Mouse (Mus musculus): ENCODE results near the gene Mdk.

The Mdk gene

GRCm38 (mm10) chr2:91932160-91932711 lies at the start of gene Mdk:
Gene Mdk (minus strand): TSS chr2:91932297.
- in situ Hi-C loops (cut with MboI, MseI), result no loop called here

DNA sequence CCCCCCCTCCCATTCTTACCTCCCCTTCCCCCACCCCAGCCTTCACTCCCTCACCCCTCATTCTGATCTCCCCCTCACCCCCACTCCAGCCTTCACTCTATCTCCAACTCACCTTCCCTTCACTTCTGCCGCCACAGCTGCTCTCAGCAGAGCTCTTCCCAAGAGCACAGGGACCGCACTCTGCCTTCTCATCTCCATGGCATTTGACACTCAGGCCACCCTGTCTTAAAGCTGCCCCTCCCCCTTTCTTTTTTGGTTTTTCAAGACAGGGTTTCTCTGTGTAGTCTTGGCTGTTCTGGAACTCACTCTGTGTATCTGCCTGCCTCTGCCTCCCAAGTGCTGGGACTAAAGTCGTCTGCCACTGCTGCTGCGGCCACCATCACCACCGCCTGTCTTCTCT lies 48.7 kb upstream of the Mdk start:
- in situ Hi-C loops (cut with MboI, MseI), result no loop called here

- in situ Hi-C loops (cut with MboI, MseI), result no loop called here
Observed at GRCm38 (mm10) chr2:91980245-91980644, 48.1 kb upstream of the Mdk start.

DNA sequence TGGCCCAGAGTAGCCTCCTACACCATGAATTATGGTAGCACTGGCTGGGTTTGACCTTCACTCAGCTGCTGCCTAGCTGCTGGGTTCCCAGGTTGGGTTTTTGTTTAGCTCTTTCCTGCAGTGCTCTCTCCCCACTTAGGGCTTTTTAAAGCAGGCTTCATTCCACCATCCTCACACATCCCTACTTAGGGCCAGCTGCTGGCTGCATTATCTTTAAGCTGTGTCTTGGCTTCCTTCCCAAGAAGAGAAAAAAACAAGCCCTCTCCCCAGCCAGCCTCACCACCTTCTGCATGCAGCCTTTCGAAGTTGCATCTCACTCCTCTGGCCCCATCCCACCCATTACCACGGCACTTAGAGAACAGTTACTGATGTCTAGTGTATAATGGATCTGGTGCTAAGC lies 46.5 kb upstream of the Mdk start:
- in situ Hi-C loops (cut with MboI, MseI), result no loop called here

GRCm38 (mm10) chr2:91977960-91978359 lies 45.9 kb upstream of the Mdk start:
- in situ Hi-C loops (cut with MboI, MseI), result no loop called here

- in situ Hi-C loops (cut with MboI, MseI), result no loop called here
Observed at GRCm38 (mm10) chr2:91975581-91976541, 43.8 kb upstream of the Mdk start, which contains the start of gene Dgkz. Gene Dgkz (minus strand): TSS chr2:91975864.

- in situ Hi-C loops (cut with MboI, MseI), result loop anchor here (25.0 kb wide), 2 partner anchors 1436 to 1464 kb away; no protein-coding TSS in a partner anchor
Observed at GRCm38 (mm10) chr2:91973416-91974135, 41.5 kb upstream of the Mdk start.

DNA sequence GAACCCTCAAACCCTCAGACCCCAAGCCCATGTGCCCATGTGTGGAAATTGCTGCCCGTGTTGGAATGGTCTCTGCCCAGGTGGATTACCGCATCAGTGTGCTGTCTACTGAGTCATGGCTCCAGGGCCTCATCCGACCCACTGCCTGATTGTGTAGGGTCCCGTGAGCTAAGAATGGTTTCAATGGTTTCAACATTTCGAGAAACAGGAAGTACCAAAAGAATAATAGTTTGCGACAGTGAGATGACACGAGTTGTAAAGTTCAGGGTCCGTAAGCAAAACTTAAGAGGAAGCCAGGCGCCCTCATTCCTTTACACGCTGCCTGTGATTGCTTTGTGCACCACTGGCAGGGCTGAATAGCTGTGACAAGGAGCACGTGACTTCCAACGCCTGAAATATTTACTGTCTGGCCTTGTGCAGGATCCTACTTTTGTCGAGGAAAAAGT lies 40.0 kb upstream of the Mdk start:
- in situ Hi-C loops (cut with MboI, MseI), result loop anchor here (25.0 kb wide), 2 partner anchors 1435 to 1465 kb away; no protein-coding TSS in a partner anchor

DNA sequence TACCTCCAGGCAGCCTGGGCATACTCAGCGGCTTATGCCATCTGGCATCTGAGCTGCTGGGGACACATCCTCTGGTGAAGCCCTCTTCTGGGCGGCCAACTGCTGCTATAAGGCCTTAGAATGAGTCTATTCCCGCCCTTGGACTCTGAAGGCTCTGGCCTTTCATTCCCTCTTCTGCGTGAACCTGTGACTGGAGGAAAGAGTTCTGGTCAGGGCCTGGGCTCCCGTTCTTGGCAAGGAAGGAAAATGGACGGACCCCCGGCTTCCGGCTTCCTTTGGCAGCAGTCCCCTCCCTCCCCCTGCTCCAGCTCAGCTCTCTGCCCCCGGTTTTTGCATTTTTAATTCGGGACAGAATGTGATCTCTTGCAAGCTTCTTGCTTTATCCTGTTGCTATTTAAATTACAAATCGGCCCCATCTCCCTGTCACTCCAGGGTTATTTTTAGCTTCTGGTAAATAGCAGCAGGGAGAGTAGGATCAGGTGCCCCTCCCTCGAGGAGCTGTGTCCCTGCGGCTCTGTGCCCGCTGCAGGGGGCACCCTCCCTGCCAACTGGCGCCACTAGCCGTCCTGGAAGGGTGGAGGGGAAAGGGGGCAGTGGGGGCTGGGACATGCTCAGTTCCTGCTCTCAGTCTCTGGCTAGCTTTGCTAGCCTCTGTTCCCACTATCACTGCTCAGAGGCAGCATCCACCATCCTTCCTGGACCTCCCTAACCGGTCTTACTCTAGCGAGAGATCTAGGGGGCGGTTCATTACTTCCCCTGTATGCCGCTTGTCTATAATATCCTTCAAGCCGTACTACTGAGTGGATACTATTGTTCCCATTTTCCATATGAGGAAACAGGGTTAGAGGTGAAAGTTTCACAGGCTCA lies 39.4 kb upstream of the Mdk start:
- in situ Hi-C loops (cut with MboI, MseI), result loop anchor here (25.0 kb wide), 2 partner anchors 1434 to 1466 kb away; no protein-coding TSS in a partner anchor

- in situ Hi-C loops (cut with MboI, MseI), result loop anchor here (25.0 kb wide), 2 partner anchors 1431 to 1469 kb away; no protein-coding TSS in a partner anchor
Observed at GRCm38 (mm10) chr2:91967962-91968361, 35.9 kb upstream of the Mdk start.

- in situ Hi-C loops (cut with MboI, MseI), result loop anchor here (25.0 kb wide), 2 partner anchors 1429 to 1471 kb away; no protein-coding TSS in a partner anchor
Observed at GRCm38 (mm10) chr2:91966367-91966766, 34.3 kb upstream of the Mdk start.

GRCm38 (mm10) chr2:91965417-91965816 lies 33.3 kb upstream of the Mdk start:
- in situ Hi-C loops (cut with MboI, MseI), result loop anchor here (25.0 kb wide), 2 partner anchors 1428 to 1472 kb away; no protein-coding TSS in a partner anchor

GRCm38 (mm10) chr2:91964610-91965204 lies 32.6 kb upstream of the Mdk start:
- in situ Hi-C loops (cut with MboI, MseI), result loop anchor here (25.0 kb wide), 2 partner anchors 1427 to 1473 kb away; no protein-coding TSS in a partner anchor

DNA sequence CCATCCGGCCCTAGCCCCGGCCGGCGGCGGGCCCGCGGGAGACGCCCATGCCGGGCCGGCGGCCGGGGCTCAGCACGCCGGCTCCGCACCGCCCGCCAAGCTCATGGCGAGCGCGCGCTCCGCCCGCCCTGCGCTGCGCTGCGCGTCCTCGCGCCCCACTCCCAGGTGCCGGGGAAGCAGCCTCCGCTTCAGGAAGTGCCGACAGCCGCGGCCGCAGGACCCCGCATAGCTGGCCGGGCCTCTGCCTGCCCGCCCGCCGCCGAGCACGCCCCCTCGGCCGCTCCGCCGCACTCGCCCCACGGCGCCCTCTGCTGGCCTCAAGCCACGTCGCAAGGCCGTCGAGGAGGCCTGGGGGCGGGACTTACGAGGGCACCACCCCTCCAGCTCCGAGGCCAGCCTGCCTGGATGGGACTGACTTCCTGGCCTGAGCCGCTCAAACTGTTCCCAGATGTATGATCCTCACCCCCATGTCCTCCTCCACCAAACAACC lies 31.4 kb upstream of the Mdk start:
- in situ Hi-C loops (cut with MboI, MseI), result loop anchor here (25.0 kb wide), 2 partner anchors 1426 to 1474 kb away; no protein-coding TSS in a partner anchor

GRCm38 (mm10) chr2:91962864-91963401 lies 30.8 kb upstream of the Mdk start:
- in situ Hi-C loops (cut with MboI, MseI), result loop anchor here (25.0 kb wide), 2 partner anchors 1426 to 1474 kb away; no protein-coding TSS in a partner anchor

DNA sequence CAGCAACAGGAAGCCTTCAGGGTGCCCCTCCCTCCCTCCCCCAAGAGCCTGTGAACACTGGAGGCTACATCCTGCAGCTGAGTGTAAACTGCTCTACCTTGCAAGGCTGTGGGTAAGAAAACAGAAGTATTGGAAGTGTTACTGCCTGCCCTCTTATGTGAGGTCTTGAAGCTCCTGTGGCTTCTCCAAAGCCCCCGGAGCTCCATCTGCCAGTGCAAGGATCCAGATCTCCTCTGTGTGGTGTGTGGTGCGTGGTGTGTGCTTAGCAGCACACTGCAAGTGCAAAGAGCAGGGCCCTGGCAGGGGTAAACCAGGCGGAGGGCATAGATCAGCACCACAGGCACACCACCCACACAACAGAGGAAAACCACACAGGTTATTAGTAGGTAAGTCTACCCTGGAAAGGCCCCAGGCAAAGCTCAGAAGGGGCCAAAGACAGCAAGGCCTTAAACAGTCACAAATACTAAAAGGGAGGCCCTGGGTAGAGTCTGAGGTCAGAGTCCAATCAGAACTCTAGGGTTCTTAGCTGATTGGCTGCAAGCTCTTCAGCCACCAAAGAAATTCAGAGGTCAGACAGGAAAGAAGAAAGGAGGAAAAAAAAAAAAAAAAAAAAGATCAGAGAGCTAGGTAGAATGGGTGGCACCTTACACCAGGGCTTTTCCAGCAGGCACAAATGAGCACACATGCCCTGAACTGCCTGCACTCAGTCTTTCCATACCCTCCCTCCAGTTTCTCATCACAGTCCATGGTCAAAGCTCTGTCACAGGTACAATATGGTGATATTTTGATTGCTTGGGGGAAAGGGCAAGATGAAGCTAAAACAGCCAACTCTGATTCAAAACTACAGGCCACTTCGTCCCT lies 30.0 kb upstream of the Mdk start:
- in situ Hi-C loops (cut with MboI, MseI), result loop anchor here (25.0 kb wide), 2 partner anchors 1425 to 1475 kb away; no protein-coding TSS in a partner anchor

DNA sequence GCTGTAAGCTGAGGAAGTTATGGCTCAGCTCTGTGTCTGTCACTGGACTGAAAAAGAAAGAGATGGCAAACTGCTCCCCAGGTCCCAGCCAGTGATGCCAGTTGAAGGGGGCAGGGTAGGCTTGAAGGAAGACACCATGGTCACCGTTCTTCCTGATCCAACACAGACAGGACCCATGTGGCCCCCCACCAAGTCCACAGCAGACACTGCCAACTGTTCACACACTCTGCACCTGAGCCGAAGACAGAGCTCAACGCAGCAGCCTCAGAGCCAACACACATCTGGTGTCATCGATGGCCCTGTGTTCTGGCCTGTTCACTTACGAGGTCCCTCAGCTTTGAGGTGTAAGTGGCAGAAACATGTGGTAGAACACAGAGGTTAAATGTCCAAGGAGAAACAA lies 28.4 kb upstream of the Mdk start:
- in situ Hi-C loops (cut with MboI, MseI), result loop anchor here (25.0 kb wide), 2 partner anchors 1423 to 1477 kb away; no protein-coding TSS in a partner anchor

Measured in T-helper 17 cell (primary cell).